Comparison of ENCODE assay signal across 15 mouse cellular contexts in genomic region chr11:46454453-46455045, GRCm38 (mm10). TPM values are rescaled to one million over a fixed set of nuclear protein-coding genes. Genes with fewer than 3 reads are reported as not detected.
DNase-seq lines count a peak whose midpoint lies in the region; ATAC-seq and TF ChIP-seq lines count a peak whose summit lies in the region.
"Had no signal": no experiment of that assay in that cellular context is flagged by ENCODE, and none has a peak within 500 bp of the region (broad histone marks: within the 10 kb centered on the region; RNA-seq: fewer than 3 reads in every experiment).

TSS of gene Havcr2 (plus strand) at chr11:46454935.

- H3K9ac ChIP-seq in liver, embryonic 16.5 days (ENCODE audit: low read depth, low read length), result no peak within 1 kb of the TSS
- no peak within 1 kb of the TSS for H3K9ac ChIP-seq in intestine, embryonic 15.5 days
- H3K9ac ChIP-seq: embryonic facial prominence, embryonic 13.5 days; hindbrain, embryonic 14.5 days; midbrain, embryonic 13.5 days had no signal

- 60% methylated on average over 6 of the region's 6 CpGs for WGBS in lung, adult 2 months
- 31% methylated on average over 6 of the region's 6 CpGs for WGBS in liver, embryonic 16.5 days (ENCODE audit: insufficient replicate concordance)
- WGBS in intestine, embryonic 15.5 days, result 75% methylated on average over 6 of the region's 6 CpGs

- no peaks in the 10 kb centered on the region for H3K36me3 ChIP-seq in liver, embryonic 16.5 days (ENCODE audit: control insufficient read depth, insufficient read depth)
- H3K36me3 ChIP-seq in intestine, embryonic 15.5 days, result no peaks in the 10 kb centered on the region
- H3K36me3 ChIP-seq: embryonic facial prominence, embryonic 13.5 days; heart, embryonic 10.5 days; midbrain, embryonic 13.5 days had no signal

- no peak within 1 kb of the TSS for H3K4me2 ChIP-seq in liver, embryonic 16.5 days (ENCODE audit: low read depth, low read length)
- H3K4me2 ChIP-seq in intestine, embryonic 15.5 days (replicated peaks), result no peak within 1 kb of the TSS
- H3K4me2 ChIP-seq: embryonic facial prominence, embryonic 13.5 days; hindbrain, embryonic 14.5 days; midbrain, embryonic 13.5 days had no signal

- no peaks in the 10 kb centered on the region for H3K9me3 ChIP-seq in liver, embryonic 16.5 days (replicated peaks; ENCODE audit: control insufficient read depth, low read length)
- H3K9me3 ChIP-seq in intestine, embryonic 15.5 days, result no peaks in the 10 kb centered on the region
- H3K9me3 ChIP-seq: embryonic facial prominence, embryonic 13.5 days; heart, embryonic 10.5 days; midbrain, embryonic 13.5 days had no signal

- no peaks in the 10 kb centered on the region; the same call in 1 of the 2 replicates for H3K4me1 ChIP-seq in lung, adult 2 months (ENCODE audit: control insufficient read depth, insufficient read depth, low read length)
- H3K4me1 ChIP-seq in embryonic fibroblast, embryonic 13.5 days (ENCODE audit: control insufficient read depth, insufficient read depth, low read length), result peaks cover 6% of the 10 kb centered on the region
- H3K4me1 ChIP-seq in liver, embryonic 16.5 days (ENCODE audit: control insufficient read depth, low read depth, low read length), result peaks cover 10% of the 10 kb centered on the region
- H3K4me1 ChIP-seq in intestine, embryonic 15.5 days (replicated peaks), result no peaks in the 10 kb centered on the region
- H3K4me1 ChIP-seq: embryonic facial prominence, embryonic 13.5 days; heart, embryonic 10.5 days; midbrain, embryonic 13.5 days had no signal

- peak within 1 kb of the TSS; percentile 31; the same call in 1 of the 2 replicates for H3K27ac ChIP-seq in embryonic fibroblast, embryonic 13.5 days (ENCODE audit: insufficient read depth, low read length)
- H3K27ac ChIP-seq in liver, embryonic 16.5 days (ENCODE audit: low read length), result no peak within 1 kb of the TSS
- H3K27ac ChIP-seq in intestine, embryonic 15.5 days, result no peak within 1 kb of the TSS
- H3K27ac ChIP-seq: embryonic facial prominence, embryonic 13.5 days; heart, embryonic 10.5 days; hindbrain, embryonic 14.5 days; midbrain, embryonic 13.5 days had no signal

- DNase-seq in lung, adult 18-20 months, result peak; percentile 31 to 43
- no peak for DNase-seq in lung, adult 2 months
- no peak for DNase-seq in ovary, adult 18-20 months (ENCODE audit: low spot score)
- DNase-seq in left cerebral cortex, adult 11 months (ENCODE audit: low spot score), result no peak
- no peak for DNase-seq in right cerebral cortex, postnatal 4 days
- DNase-seq: cerebellum, adult 9-10 months; kidney, postnatal 14 days; thymus, postnatal 25 days had no signal

- peak; percentile 93 for ATAC-seq in liver, embryonic 16.5 days (ENCODE audit: low read depth)
- no peak for ATAC-seq in intestine, embryonic 15.5 days
- ATAC-seq: midbrain, embryonic 13.5 days had no signal

- H3K4me3 ChIP-seq in lung, adult 2 months (replicated peaks; ENCODE audit: extremely low read depth, low read depth, low read length), result no peak within 1 kb of the TSS
- no peak within 1 kb of the TSS for H3K4me3 ChIP-seq in embryonic fibroblast, embryonic 13.5 days (ENCODE audit: insufficient read depth, low read length)
- H3K4me3 ChIP-seq in liver, embryonic 16.5 days (ENCODE audit: low read depth, low read length), result no peak within 1 kb of the TSS
- H3K4me3 ChIP-seq in intestine, embryonic 15.5 days (replicated peaks), result no peak within 1 kb of the TSS
- H3K4me3 ChIP-seq: embryonic facial prominence, embryonic 13.5 days; heart, embryonic 10.5 days; midbrain, embryonic 13.5 days had no signal

- no peak for TF ChIP-seq POLR2A in lung, adult 2 months (IDR thresholded peaks at IDR 0.05; ENCODE audit: borderline replicate concordance, extremely low read depth, low read depth, low read length)
- no peak for TF ChIP-seq POLR2A in embryonic fibroblast, embryonic 13.5 days (IDR thresholded peaks at IDR 0.05; ENCODE audit: low read depth, low read length)

- TF ChIP-seq CTCF in lung, adult 2 months (IDR thresholded peaks at IDR 0.05; ENCODE audit: insufficient read depth, low read length), result no peak
- no peak for TF ChIP-seq CTCF in embryonic fibroblast, embryonic 13.5 days (IDR thresholded peaks at IDR 0.05; ENCODE audit: borderline replicate concordance, insufficient read depth, low read length)

- H3K27me3 ChIP-seq in liver, embryonic 16.5 days (ENCODE audit: control insufficient read depth, insufficient read depth, low read depth, low read length), result no peaks in the 10 kb centered on the region
- H3K27me3 ChIP-seq in intestine, embryonic 15.5 days (replicated peaks), result no peaks in the 10 kb centered on the region
- H3K27me3 ChIP-seq: embryonic facial prominence, embryonic 13.5 days; midbrain, embryonic 13.5 days had no signal

RNA-seq across cellular contexts. Expression of gene Havcr2, which starts in this region (rescaled TPM):
- polyA plus RNA-seq in lung, adult 2 months (2012; rRNA removed), result 1.7 and 1.8 TPM in 2 replicates
- 0.44 and 1.9 TPM in 2 replicates for polyA plus RNA-seq in embryonic fibroblast, embryonic 13.5 days (2011; ENCODE audit: insufficient read length, low read depth, missing spikeins)
- polyA plus RNA-seq in liver, embryonic 16.5 days (2015; fragmentation: Nextera tagmentation; extraction: Ambion mirVana), result 0.38 and 0.39 TPM in 2 replicates
- 0.08 and 0.16 TPM in 2 replicates for polyA plus RNA-seq in intestine, embryonic 15.5 days (2015; fragmentation: Nextera tagmentation; extraction: Ambion mirVana)
- polyA plus RNA-seq: embryonic facial prominence, embryonic 13.5 days had no signal

Comparison
In these comparisons a context has a peak if more than half of its experiments do, and no peak if none do; other contexts are left out.
1. DNase-seq: peak in lung, adult 18-20 months (2 of 2); none in lung, adult 2 months (single experiment), ovary, adult 18-20 months (single experiment), left cerebral cortex, adult 11 months (single experiment) and right cerebral cortex, postnatal 4 days (single experiment).
2. Peak in ATAC-seq in liver, embryonic 16.5 days; RNA of the gene not detected or under 1 TPM.